Mouse (Mus musculus) embryonic facial prominence, embryonic 12.5 days (tissue): ENCODE data around the gene Defb43. TPM values are rescaled to one million over a fixed set of nuclear protein-coding genes. Genes with fewer than 3 reads are reported as not detected.

Source experiments
- polyA plus RNA-seq: library from polyadenylated mRNA; unstranded; fragments of >200 nt; fragmentation: Nextera tagmentation; extraction: Ambion mirVana; gene quantifications from 2 replicates; pipeline ENCODE4 v1.2.1, GENCODE M21; 2016

The Defb43 gene
- polyA plus RNA-seq, 1 experiment from 2014 or later, result not detected

Other genes with a start within 250 kb of the Defb43 start
- 11.1 and 11.7 TPM in 2 replicates for gene Wdfy2, start 174.1 kb upstream of the Defb43 start, polyA plus RNA-seq
- gene Defb48, start 27.3 kb upstream of the Defb43 start, polyA plus RNA-seq, result not detected in 2 replicates
- gene Defb47, start 13.7 kb upstream of the Defb43 start, polyA plus RNA-seq, result not detected in 2 replicates
- not detected in 2 replicates for gene Defb42, start 35.2 kb downstream of the Defb43 start, polyA plus RNA-seq
- not detected in 2 replicates for gene Defb30, start 38.2 kb downstream of the Defb43 start, polyA plus RNA-seq